Mouse (Mus musculus): ENCODE data around the gene Jam2. TPM values are rescaled to one million over a fixed set of nuclear protein-coding genes. Genes with fewer than 3 reads are reported as not detected.

The Jam2 gene
- polyA plus RNA-seq, 1 experiment from 2014 or later = 22.8 TPM

Other genes starting within 250 kb of the Jam2 start
- gene Mrpl39, start 38.4 kb upstream of the Jam2 start, polyA plus RNA-seq (2015; fragmentation: Nextera tagmentation; extraction: Ambion mirVana) = 36.4 and 37.4 TPM in 2 replicates
- gene Gabpa, start 60.8 kb downstream of the Jam2 start, polyA plus RNA-seq (2015; fragmentation: Nextera tagmentation; extraction: Ambion mirVana) = 17.5 and 18.7 TPM in 2 replicates
- gene Atp5j, start 61.5 kb downstream of the Jam2 start, polyA plus RNA-seq (2015; fragmentation: Nextera tagmentation; extraction: Ambion mirVana) = 708 and 715 TPM in 2 replicates